8 mouse cellular contexts compared by ENCODE assay signal in genomic region chr13:48967956-48968749, GRCm38 (mm10). TPM values are rescaled to one million over a fixed set of nuclear protein-coding genes. Genes with fewer than 3 reads are reported as not detected.
A peak's percentile ranks its signal among the peaks of the same experiment; 100 is the strongest.
DNase-seq lines count a peak whose midpoint lies in the region; ATAC-seq and TF ChIP-seq lines count a peak whose summit lies in the region.

Gene Fam120a, minus strand, starts transcription at chr13:48968017.

- no peak for TF ChIP-seq CTCF in cortical plate, adult 2 months (IDR thresholded peaks at IDR 0.05; ENCODE audit: extremely low read depth, insufficient read depth, low read length)
- TF ChIP-seq CTCF in left cerebral cortex, adult 2 months (IDR thresholded peaks at IDR 0.05): peak; percentile 41

- peak within 1 kb of the TSS; percentile 93 for H3K4me3 ChIP-seq in cortical plate, adult 2 months (ENCODE audit: insufficient read depth, low read length)
- peak within 1 kb of the TSS; percentile 97 for H3K4me3 ChIP-seq in left cerebral cortex, adult 2 months
- H3K4me3 ChIP-seq in macrophage (ENCODE audit: inconsistent target): peak within 1 kb of the TSS; percentile 94

- H3K27ac ChIP-seq in cortical plate, adult 2 months (ENCODE audit: insufficient read depth, low read length): peak within 1 kb of the TSS; percentile 99
- H3K27ac ChIP-seq in left cerebral cortex, adult 2 months: peak within 1 kb of the TSS; percentile 99
- peak within 1 kb of the TSS; percentile 91 for H3K27ac ChIP-seq in macrophage

- under 1% methylated on average over 113 of the region's 116 CpGs for WGBS in macrophage (ENCODE audit: missing documents)

- peak; percentile 48; the same call in 1 of the 2 replicates for TF ChIP-seq POLR2A in cortical plate, adult 2 months (IDR thresholded peaks at IDR 0.05; ENCODE audit: extremely low read depth, insufficient read depth, low read length)

- peak; percentile 87 for DNase-seq in gastrocnemius, postnatal 10 days
- DNase-seq in hindlimb bud, embryonic 11.5 days (ENCODE audit: extremely low spot score, low read depth, low spot score): peak; percentile 42
- DNase-seq in left cerebral cortex, adult 2 months (ENCODE audit: extremely low spot score in 1 of 2, low spot score in 2 of 2): peak; percentile 83 to 85
- DNase-seq in retina, postnatal 7 days (ENCODE audit: low read depth, low spot score): peak; percentile 73
- DNase-seq in urinary bladder, adult 18-20 months (ENCODE audit: low spot score in 2 of 2): peak; percentile 81 to 82

- peaks cover 5% of the 10 kb centered on the region for H3K4me1 ChIP-seq in cortical plate, adult 2 months (ENCODE audit: control insufficient read depth, insufficient read depth, low read length)

- intact Hi-C loops in left cerebral cortex, adult 2 months (cut with DNase I): loop anchor here (2.0 kb wide), 1 partner anchor 89 kb away; no protein-coding TSS in a partner anchor

- ATAC-seq in activated CD4-positive, CD25-positive, alpha-beta regulatory T cell, adult 4 months: peak; percentile 46

- H3K79me2 ChIP-seq in macrophage (ENCODE audit: inconsistent target): peaks cover 56% of the 10 kb centered on the region

- H3K36me3 ChIP-seq in macrophage (ENCODE audit: inconsistent target): no peaks in the 10 kb centered on the region

RNA-seq across cellular contexts. Expression of gene Fam120a, which starts in this region (rescaled TPM):
- polyA plus RNA-seq in activated CD4-positive, CD25-positive, alpha-beta regulatory T cell, adult 4 months (2017; shearing (Covaris generic)): 10 to 100 TPM; 34.4 to 37.0 TPM
- 80.3 and 81.6 TPM in 2 replicates for polyA plus RNA-seq in cortical plate, adult 2 months (2012; rRNA removed)
- total RNA-seq in gastrocnemius, postnatal 10 days (2021): 100 to 1,000 TPM in 1 of 2 experiments, 10 to 100 TPM in 1; 96.4 to 101 TPM
- total RNA-seq in left cerebral cortex, adult 2 months (2021): 100 to 1,000 TPM; 114 to 118 TPM
- total RNA-seq in macrophage (2018; cell fraction: chromatin; rRNA removed): 100 to 1,000 TPM in 22 of 26 experiments, 10 to 100 TPM in 4; 71.5 to 271 (median 180) TPM
- 100 to 1,000 TPM; 116 to 198 (median 152) TPM for total RNA-seq in macrophage (2018; cell fraction: cytosol; rRNA removed)
- 100 to 1,000 TPM in 23 of 26 experiments, 10 to 100 TPM in 3; 83.7 to 274 (median 157) TPM for total RNA-seq in macrophage (2018; cell fraction: nucleus; rRNA removed)
- polyA plus RNA-seq in macrophage (2018): 112 to 164 TPM (median 125 TPM) in 3 replicates

Comparison
In these comparisons a context has a peak if more than half of its experiments do, and no peak if none do; other contexts are left out.
1. Peak in every context shown above with its lines: DNase-seq, ATAC-seq, H3K4me3 ChIP-seq and H3K27ac ChIP-seq.